Mouse (Mus musculus): ENCODE data around the gene Pcdh15. TPM values are rescaled to one million over a fixed set of nuclear protein-coding genes. Genes with fewer than 3 reads are reported as not detected.

Pcdh15 gene
- polyA plus RNA-seq, 1 experiment, result 0.37 TPM

DNA sequence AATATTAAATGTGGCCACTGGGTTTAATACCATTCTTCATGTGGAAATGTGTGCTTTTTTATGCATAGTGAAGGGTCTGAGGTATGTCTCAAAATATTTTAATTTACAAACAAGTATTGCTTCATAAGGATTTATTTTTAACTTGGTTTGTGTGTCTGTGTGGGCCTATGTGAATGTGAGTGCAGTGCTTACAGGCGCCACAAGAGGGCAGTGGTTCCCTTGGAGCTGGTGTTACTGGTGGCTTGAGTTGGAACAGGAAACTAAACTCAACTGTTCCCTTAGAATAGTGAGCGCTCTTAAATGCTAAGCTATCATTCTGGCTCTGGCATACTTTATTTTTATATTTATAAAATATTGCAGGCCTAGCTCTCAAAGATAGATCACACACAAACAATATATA lies 6.8 kb downstream of the Pcdh15 start:
- Histone ChIP-seq H3K27ac (ENCODE audit: insufficient read depth, low read length) (no peak overlapping the region), H3K4me1 (ENCODE audit: control insufficient read depth, insufficient read depth, low read length) (peaks cover 4% of the 10 kb centered on the region; the same call in 1 of the 2 replicates), H3K4me3 (ENCODE audit: insufficient read depth, low read length) (no peak overlapping the region)
- TF ChIP-seq CTCF (IDR thresholded peaks at IDR 0.05; ENCODE audit: borderline replicate concordance, insufficient read depth, low read length) (peak; percentile 71; the same call in 1 of the 2 replicates), POLR2A (IDR thresholded peaks at IDR 0.05; ENCODE audit: low read depth, low read length) (no peak)

DNA sequence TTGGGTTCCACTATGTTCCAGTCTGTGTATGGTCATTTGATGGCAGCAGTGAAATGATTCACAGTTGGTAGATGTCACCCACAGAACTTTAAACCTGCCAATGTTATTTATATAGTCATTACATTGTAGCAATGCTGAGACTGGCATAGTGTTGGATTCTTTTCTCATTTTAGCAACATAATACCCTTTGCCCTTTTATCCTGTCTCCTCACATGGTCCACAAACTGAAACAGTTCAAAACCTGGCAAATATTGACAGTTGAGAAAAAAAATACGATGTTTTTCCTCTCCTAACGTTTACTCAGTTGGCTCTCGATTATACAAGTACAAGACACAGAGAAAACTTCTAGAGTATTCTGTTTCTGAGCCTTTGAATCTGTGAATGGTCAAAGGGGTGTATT lies 38.8 kb downstream of the Pcdh15 start:
- Histone ChIP-seq H3K4me3 (ENCODE audit: insufficient read depth, low read length) (no peak overlapping the region), H3K4me1 (ENCODE audit: control insufficient read depth, insufficient read depth, low read length) (no peaks in the 10 kb centered on the region), H3K27ac (ENCODE audit: insufficient read depth, low read length) (no peak overlapping the region)
- TF ChIP-seq CTCF (IDR thresholded peaks at IDR 0.05; ENCODE audit: borderline replicate concordance, insufficient read depth, low read length) (no peak), POLR2A (IDR thresholded peaks at IDR 0.05; ENCODE audit: low read depth, low read length) (no peak)

DNA sequence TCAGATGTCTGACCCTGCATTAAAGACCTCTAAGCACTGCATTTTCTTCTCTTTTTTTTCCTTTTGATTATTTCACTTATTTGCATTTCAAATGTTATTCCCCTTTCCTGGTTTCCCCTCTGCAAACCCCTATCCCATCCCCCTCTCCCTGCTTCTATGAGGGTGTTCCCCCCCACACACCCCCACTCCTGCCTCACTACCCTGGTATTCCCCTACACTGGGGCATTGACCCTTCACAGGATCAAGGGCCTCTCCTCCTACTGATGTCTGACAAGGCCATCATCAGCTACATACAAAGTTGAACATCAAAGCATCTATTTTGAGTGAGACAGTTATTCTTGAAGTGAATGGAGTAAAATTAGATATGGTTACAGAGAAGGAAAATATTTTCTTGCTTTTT lies 48.4 kb downstream of the Pcdh15 start:
- H3K4me1 ChIP-seq (ENCODE audit: control insufficient read depth, insufficient read depth, low read length), result no peaks in the 10 kb centered on the region
- no peak overlapping the region for H3K27ac ChIP-seq (ENCODE audit: insufficient read depth, low read length)
- no peak overlapping the region for H3K4me3 ChIP-seq (ENCODE audit: insufficient read depth, low read length)
- no peak for TF ChIP-seq POLR2A (IDR thresholded peaks at IDR 0.05; ENCODE audit: low read depth, low read length)
- TF ChIP-seq CTCF (IDR thresholded peaks at IDR 0.05; ENCODE audit: borderline replicate concordance, insufficient read depth, low read length), result no peak

DNA sequence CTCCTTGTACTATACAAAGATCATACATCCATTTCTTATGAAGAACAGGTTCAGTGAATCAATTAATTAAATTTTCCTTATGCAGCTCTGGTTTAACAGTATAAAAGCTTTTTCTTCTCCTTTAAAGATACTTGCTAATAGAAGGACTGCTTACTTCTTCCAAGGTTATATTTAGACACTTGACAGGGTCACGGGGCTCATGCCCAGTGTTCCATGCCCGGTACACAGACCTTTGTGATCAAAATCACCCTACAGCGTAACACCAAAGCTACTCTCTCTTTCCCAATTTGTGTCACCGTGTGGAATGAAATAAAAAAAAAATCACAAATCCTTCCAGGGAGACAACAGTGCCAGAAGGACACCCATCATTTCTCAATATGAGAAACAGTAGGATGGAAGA lies 48.8 kb downstream of the Pcdh15 start:
- Histone ChIP-seq H3K27ac (ENCODE audit: insufficient read depth, low read length) (no peak overlapping the region), H3K4me3 (ENCODE audit: insufficient read depth, low read length) (no peak overlapping the region), H3K4me1 (ENCODE audit: control insufficient read depth, insufficient read depth, low read length) (no peaks in the 10 kb centered on the region)
- TF ChIP-seq POLR2A (IDR thresholded peaks at IDR 0.05; ENCODE audit: low read depth, low read length) (no peak), CTCF (IDR thresholded peaks at IDR 0.05; ENCODE audit: borderline replicate concordance, insufficient read depth, low read length) (no peak)

DNA sequence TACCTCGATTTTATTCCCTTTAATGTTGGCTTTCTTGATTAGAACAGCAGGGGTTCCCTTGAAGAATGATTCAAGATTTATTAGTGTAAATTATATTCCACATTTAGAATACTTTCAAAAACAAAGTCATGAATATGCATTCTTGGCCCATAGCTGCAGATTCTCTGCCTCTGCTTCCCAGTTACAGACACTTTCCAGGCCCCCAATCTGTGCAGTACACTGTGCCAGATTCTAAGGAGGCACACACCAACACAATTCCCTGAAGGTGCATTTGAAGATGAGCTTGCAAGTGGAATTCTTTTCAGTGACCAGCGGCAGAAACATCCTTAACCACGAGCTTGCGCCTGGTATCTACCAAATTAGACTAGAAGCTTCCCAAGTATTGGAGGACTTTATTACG lies 55.4 kb downstream of the Pcdh15 start:
- Histone ChIP-seq H3K4me3 (ENCODE audit: insufficient read depth, low read length) (no peak overlapping the region), H3K4me1 (ENCODE audit: control insufficient read depth, insufficient read depth, low read length) (no peaks in the 10 kb centered on the region), H3K27ac (ENCODE audit: insufficient read depth, low read length) (no peak overlapping the region)
- TF ChIP-seq POLR2A (IDR thresholded peaks at IDR 0.05; ENCODE audit: low read depth, low read length) (no peak), CTCF (IDR thresholded peaks at IDR 0.05; ENCODE audit: borderline replicate concordance, insufficient read depth, low read length) (no peak)

DNA sequence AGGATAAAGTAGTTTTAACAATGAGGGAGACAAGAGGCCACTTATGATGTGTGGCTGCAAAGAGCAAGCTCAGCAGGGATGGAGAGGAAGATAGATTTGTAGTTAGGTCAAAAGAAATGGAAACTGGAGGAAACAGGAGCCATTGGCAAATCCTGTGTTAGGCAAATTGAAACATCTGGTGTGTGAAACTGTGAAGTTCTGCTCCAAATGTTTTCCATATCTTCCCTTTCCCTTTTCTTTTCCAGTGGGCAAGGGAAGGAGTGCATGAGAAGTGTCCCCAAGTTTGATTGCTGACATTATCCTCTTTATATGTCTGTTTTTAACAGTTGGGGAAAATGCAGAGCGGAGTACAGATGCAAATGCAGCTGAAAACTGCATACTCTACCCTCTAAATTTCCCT lies 62.6 kb downstream of the Pcdh15 start:
- Histone ChIP-seq H3K27ac (ENCODE audit: insufficient read depth, low read length) (no peak overlapping the region), H3K4me3 (ENCODE audit: insufficient read depth, low read length) (no peak overlapping the region), H3K4me1 (ENCODE audit: control insufficient read depth, insufficient read depth, low read length) (no peaks in the 10 kb centered on the region)
- TF ChIP-seq CTCF (IDR thresholded peaks at IDR 0.05; ENCODE audit: borderline replicate concordance, insufficient read depth, low read length), result no peak
- TF ChIP-seq POLR2A (IDR thresholded peaks at IDR 0.05; ENCODE audit: low read depth, low read length), result no peak

DNA sequence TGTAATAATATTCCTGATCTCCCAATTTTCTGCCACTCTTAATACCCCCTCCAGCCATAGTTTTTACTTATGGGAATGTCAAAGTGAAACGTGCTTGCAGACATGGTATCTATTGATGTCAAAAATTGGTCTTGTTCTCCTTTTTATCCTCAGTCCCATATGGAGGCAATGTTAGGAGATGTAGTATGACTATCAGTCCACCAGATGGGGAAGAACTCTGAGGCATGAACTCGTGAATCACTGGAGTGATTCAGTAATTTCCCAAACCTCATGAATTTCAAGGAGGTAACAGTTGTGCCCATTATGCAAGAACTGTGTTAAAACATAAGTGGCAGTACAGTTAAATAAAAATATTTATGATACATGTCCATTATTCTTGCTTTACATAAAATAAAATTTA lies 116.9 kb downstream of the Pcdh15 start:
- Histone ChIP-seq H3K27ac (ENCODE audit: insufficient read depth, low read length) (no peak overlapping the region), H3K4me1 (ENCODE audit: control insufficient read depth, insufficient read depth, low read length) (no peaks in the 10 kb centered on the region), H3K4me3 (ENCODE audit: insufficient read depth, low read length) (no peak overlapping the region)
- TF ChIP-seq POLR2A (IDR thresholded peaks at IDR 0.05; ENCODE audit: low read depth, low read length), result no peak
- no peak for TF ChIP-seq CTCF (IDR thresholded peaks at IDR 0.05; ENCODE audit: borderline replicate concordance, insufficient read depth, low read length)

DNA sequence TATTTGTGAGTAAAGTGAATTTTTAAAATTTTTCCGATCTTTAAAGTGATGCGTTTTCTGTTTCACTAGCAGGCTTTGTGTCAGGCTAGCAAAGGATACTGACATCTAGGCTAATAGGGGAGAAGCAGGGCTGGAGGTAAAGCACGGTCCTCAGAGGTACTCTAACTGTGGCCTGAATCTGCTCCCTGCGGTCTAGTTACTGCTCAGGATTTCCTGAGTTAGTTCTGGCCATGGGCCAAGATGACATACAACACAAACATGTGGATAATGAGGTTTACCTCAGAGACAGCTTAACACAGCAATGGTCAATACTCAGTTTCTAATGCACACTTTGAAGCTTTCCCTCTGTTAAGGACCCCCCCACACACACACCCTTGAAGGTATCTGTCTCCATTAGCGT lies 143.2 kb downstream of the Pcdh15 start:
- no peak overlapping the region for H3K4me3 ChIP-seq (ENCODE audit: insufficient read depth, low read length)
- H3K4me1 ChIP-seq (ENCODE audit: control insufficient read depth, insufficient read depth, low read length), result no peaks in the 10 kb centered on the region; the same call in 1 of the 2 replicates
- no peak overlapping the region for H3K27ac ChIP-seq (ENCODE audit: insufficient read depth, low read length)
- TF ChIP-seq CTCF (IDR thresholded peaks at IDR 0.05; ENCODE audit: borderline replicate concordance, insufficient read depth, low read length), result no peak
- no peak for TF ChIP-seq POLR2A (IDR thresholded peaks at IDR 0.05; ENCODE audit: low read depth, low read length)

DNA sequence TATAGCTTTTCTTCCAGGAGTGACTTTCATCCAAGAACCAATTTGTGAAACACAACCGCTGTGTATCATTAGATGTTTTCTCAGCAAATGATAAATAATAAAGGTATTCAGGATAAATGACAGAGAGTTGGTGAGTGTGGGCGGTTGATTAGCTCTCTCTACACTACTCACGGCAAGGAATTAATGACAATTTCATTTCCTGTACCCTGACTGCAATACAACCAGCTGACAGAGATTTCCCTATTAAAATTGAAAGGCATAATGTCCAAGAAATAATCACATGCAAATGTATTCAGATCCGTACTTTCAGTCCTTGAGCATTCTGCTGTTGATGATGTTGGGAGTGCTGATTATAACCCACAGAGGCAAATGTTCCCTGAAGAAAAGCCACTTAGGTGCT lies 181.3 kb downstream of the Pcdh15 start:
- no peaks in the 10 kb centered on the region for H3K4me1 ChIP-seq (ENCODE audit: control insufficient read depth, insufficient read depth, low read length)
- no peak for TF ChIP-seq CTCF (IDR thresholded peaks at IDR 0.05; ENCODE audit: borderline replicate concordance, insufficient read depth, low read length)
- H3K4me3 ChIP-seq (ENCODE audit: insufficient read depth, low read length), result no peak overlapping the region
- H3K27ac ChIP-seq (ENCODE audit: insufficient read depth, low read length), result no peak overlapping the region

DNA sequence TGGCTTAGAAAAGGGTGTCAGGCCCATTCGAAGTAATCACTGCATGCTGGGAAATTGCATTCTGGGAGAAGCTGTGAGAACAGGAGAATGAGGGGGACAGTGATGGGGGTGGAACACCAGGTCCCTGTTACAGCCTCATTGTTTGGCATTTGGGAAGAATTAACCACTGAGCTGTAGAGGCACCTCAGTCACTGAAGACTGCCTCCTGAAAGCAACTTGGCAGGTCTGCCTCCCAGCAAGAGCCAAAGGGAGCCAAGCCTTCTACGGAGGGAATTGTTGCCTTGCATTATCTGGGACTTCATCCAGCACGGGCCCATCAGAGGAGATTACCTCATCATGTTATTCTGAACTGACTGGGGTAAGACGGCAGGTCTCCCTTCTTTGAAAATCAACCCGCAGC lies 197.3 kb downstream of the Pcdh15 start:
- no peaks in the 10 kb centered on the region for H3K4me1 ChIP-seq (ENCODE audit: control insufficient read depth, insufficient read depth, low read length)
- TF ChIP-seq CTCF (IDR thresholded peaks at IDR 0.05; ENCODE audit: borderline replicate concordance, insufficient read depth, low read length) (no peak), POLR2A (IDR thresholded peaks at IDR 0.05; ENCODE audit: low read depth, low read length) (no peak)
- H3K27ac ChIP-seq (ENCODE audit: insufficient read depth, low read length), result no peak overlapping the region
- H3K4me3 ChIP-seq (ENCODE audit: insufficient read depth, low read length), result no peak overlapping the region

DNA sequence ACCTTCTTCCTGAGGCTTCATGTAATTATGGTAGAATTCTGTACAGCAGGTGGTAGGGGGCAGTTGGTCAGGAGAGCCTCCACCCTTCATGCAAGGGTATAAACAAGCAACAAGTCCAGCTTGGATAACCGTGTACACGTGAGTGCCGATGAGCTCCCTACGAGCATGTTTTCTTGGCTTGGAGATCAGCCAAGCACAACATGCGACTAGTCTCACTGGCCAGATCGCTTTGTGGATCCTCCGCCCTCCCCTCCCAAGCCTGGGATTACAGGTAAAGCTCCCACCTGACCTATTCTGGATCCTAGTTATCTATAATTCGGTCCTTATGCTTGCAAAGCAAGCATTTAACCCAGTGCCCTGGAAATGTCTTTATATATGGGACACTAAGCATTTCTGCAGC lies 202.8 kb downstream of the Pcdh15 start:
- TF ChIP-seq POLR2A (IDR thresholded peaks at IDR 0.05; ENCODE audit: low read depth, low read length), result no peak
- no peak for TF ChIP-seq CTCF (IDR thresholded peaks at IDR 0.05; ENCODE audit: borderline replicate concordance, insufficient read depth, low read length)
- no peaks in the 10 kb centered on the region for H3K4me1 ChIP-seq (ENCODE audit: control insufficient read depth, insufficient read depth, low read length)
- no peak overlapping the region for H3K27ac ChIP-seq (ENCODE audit: insufficient read depth, low read length)
- H3K4me3 ChIP-seq (ENCODE audit: insufficient read depth, low read length), result no peak overlapping the region
